Mouse (Mus musculus): ENCODE measurements around the gene 9330161L09Rik. TPM values are rescaled to one million over a fixed set of nuclear protein-coding genes. Genes with fewer than 3 reads are reported as not detected.
A peak's percentile ranks its signal among the peaks of the same experiment; 100 is the strongest.

Gene 9330161L09Rik
- total and polyA plus RNA-seq, 3 experiments, result 1.8 to 2.1 TPM; not detected in 1

DNA sequence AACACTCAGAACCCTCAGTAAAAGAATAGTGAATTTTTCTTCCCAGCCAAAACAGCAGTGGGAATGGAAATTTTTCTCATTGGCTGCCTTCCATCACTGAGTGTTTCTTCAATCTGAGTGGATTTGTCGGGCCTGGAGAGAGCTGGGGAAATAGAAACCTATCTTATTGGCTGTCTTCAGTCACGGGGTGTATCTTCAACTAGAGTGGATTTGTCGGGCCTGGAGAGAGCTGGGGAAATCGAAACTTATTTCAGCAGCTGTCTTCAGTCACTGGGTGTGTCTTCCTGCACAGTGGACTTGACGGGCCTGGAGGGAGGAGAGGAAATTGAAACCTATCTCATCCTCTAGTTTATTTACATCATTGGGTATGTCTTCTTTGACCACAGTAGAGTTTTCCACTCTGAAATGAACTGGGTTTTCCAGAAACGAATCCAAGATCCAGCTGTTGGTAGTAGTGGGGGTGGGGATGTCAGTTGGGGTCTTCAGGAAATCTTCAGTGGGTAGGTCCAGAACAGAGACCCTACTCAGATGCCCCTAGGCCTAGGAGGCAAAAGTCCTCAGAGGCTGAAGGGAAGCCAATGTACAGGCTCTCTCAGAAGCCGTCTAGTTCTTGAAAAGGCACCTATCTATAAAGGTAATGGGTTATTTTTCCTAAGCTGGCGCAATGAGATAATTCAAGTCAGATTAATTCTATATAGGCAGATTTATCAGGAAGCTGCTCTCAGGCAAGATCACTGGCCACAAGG is 26.5 kb upstream of the 9330161L09Rik start, which contains the start of gene Ifi27:
Ifi27 (plus strand) TSS at position 226 of the 746 bp plus-strand sequence.
- Histone ChIP-seq H3K36me3 (ENCODE audit: control insufficient read depth in 1 of 2, insufficient read depth in 2 of 2, low read length in 2 of 2) (peaks cover 0 to 5% of the 10 kb centered on the region in 2 experiments; a peak in 3 of 4 replicates), H3K27ac (ENCODE audit: control insufficient read depth, low read depth, low read length) (peak within 1 kb of the TSS; percentile 87), H3K4me3 (ENCODE audit: control insufficient read depth in 1 of 2, insufficient read depth in 1 of 2, low read depth in 2 of 2, low read length in 2 of 2) (peak within 1 kb of the TSS; percentile 69 to 79), H3K27me3 (ENCODE audit: control insufficient read depth in 1 of 2, insufficient read depth in 2 of 2, low read length in 2 of 2) (no peaks in the 10 kb centered on the region), H3K9me3 (replicated peaks; ENCODE audit: insufficient read depth, low read length) (no peaks in the 10 kb centered on the region), H3K4me1 (ENCODE audit: control insufficient read depth in 1 of 2, insufficient read depth in 2 of 2, low read length in 2 of 2) (peaks cover 3 to 14% of the 10 kb centered on the region in 2 experiments; a peak in 3 of 4 replicates), H3K9ac (ENCODE audit: control insufficient read depth, low read depth, low read length, poor library complexity, severe bottlenecking) (peak within 1 kb of the TSS; percentile 81), H3K79me2 (ENCODE audit: control insufficient read depth, insufficient read depth, low read length, poor library complexity) (no peaks in the 10 kb centered on the region)
- peak; percentile 55 to 95 for TF ChIP-seq USF2 (IDR thresholded peaks at IDR 0.05; ENCODE audit: borderline replicate concordance in 1 of 2, insufficient read depth in 1 of 2, low read depth in 1 of 2, low read length in 2 of 2)
- no peak for TF ChIP-seq UBTF (IDR thresholded peaks at IDR 0.05; ENCODE audit: borderline replicate concordance, insufficient read depth, low read depth, low read length)
- TF ChIP-seq SIN3A (IDR thresholded peaks at IDR 0.05; ENCODE audit: low read length), result peak; percentile 92
- TF ChIP-seq HCFC1 (IDR thresholded peaks at IDR 0.05; ENCODE audit: low read depth, low read length), result peak; percentile 84
- TF ChIP-seq TAL1 (IDR thresholded peaks at IDR 0.05; ENCODE audit: low read length), result no peak
- no peak for TF ChIP-seq CTCF (IDR thresholded peaks at IDR 0.05 in 2 of 3, conservative IDR thresholded peaks at IDR 0.05 in 1 of 3; ENCODE audit: control insufficient read depth in 1 of 3, insufficient read depth in 1 of 3, low read depth in 2 of 3, low read length in 3 of 3, poor library complexity in 1 of 3, severe bottlenecking in 1 of 3)
- no peak for TF ChIP-seq RAD21 (IDR thresholded peaks at IDR 0.05; ENCODE audit: low read depth, low read length)
- TF ChIP-seq ZMIZ1 (IDR thresholded peaks at IDR 0.05; ENCODE audit: low read depth, low read length), result no peak
- no peak for TF ChIP-seq MAFK (IDR thresholded peaks at IDR 0.05; ENCODE audit: borderline replicate concordance, low read depth, low read length)
- TF ChIP-seq NELFE (IDR thresholded peaks at IDR 0.05; ENCODE audit: low read depth, low read length), result peak; percentile 71
- TF ChIP-seq MYC (IDR thresholded peaks at IDR 0.05; ENCODE audit: low read depth, low read length), result no peak
- 0 out of 2 replicates have a peak, but pooled peaks have one; percentile 5 for TF ChIP-seq GATA1 (IDR thresholded peaks at IDR 0.05; ENCODE audit: low read depth, low read length)
- peak; percentile 85 for TF ChIP-seq MAX (IDR thresholded peaks at IDR 0.05; ENCODE audit: low read length)
- no peak for TF ChIP-seq MEF2A (IDR thresholded peaks at IDR 0.05; ENCODE audit: extremely low read depth, insufficient replicate concordance, low read depth, low read length, poor library complexity, severe bottlenecking)
- TF ChIP-seq TBP (IDR thresholded peaks at IDR 0.05; ENCODE audit: low read depth, low read length), result peak; percentile 80
- no peak for TF ChIP-seq EP300 (IDR thresholded peaks at IDR 0.05; ENCODE audit: low read depth in 1 of 2, low read length in 2 of 2)
- no peak for TF ChIP-seq GABPA (IDR thresholded peaks at IDR 0.05; ENCODE audit: low read depth, low read length)
- no peak for TF ChIP-seq MYB (IDR thresholded peaks at IDR 0.05; ENCODE audit: low read depth, low read length)
- peak; percentile 68 for TF ChIP-seq ELF1 (IDR thresholded peaks at IDR 0.05; ENCODE audit: low read depth, low read length)
- no peak for TF ChIP-seq RCOR1 (IDR thresholded peaks at IDR 0.05; ENCODE audit: low read depth, low read length)
- TF ChIP-seq CHD1 (IDR thresholded peaks at IDR 0.05; ENCODE audit: low read depth, low read length), result no peak
- peak; percentile 42; the same call in 1 of the 2 replicates for TF ChIP-seq TCF12 (IDR thresholded peaks at IDR 0.05; ENCODE audit: low read depth, low read length)
- TF ChIP-seq ETS1 (IDR thresholded peaks at IDR 0.05; ENCODE audit: low read depth, low read length), result peak; percentile 90
- no peak for TF ChIP-seq MAZ (IDR thresholded peaks at IDR 0.05; ENCODE audit: low read depth, low read length)
- TF ChIP-seq MXI1 (IDR thresholded peaks at IDR 0.05; ENCODE audit: low read depth, low read length), result peak; percentile 71
- TF ChIP-seq SMC3 (IDR thresholded peaks at IDR 0.05; ENCODE audit: low read depth, low read length), result no peak
- no peak for TF ChIP-seq JUND (IDR thresholded peaks at IDR 0.05; ENCODE audit: low read depth, low read length)
- peak; percentile 99 for TF ChIP-seq USF1 (IDR thresholded peaks at IDR 0.05; ENCODE audit: low read depth, low read length)
- TF ChIP-seq POLR2AphosphoS2 (IDR thresholded peaks at IDR 0.05; ENCODE audit: low read length), result peak; percentile 49; the same call in 1 of the 2 replicates
- no peak for TF ChIP-seq ZNF384 (IDR thresholded peaks at IDR 0.05; ENCODE audit: low read depth, low read length)
- TF ChIP-seq E2F4 (IDR thresholded peaks at IDR 0.05; ENCODE audit: borderline replicate concordance, low read depth, low read length), result no peak
- TF ChIP-seq POLR2A (IDR thresholded peaks at IDR 0.05; ENCODE audit: control insufficient read depth in 1 of 2, insufficient read depth in 1 of 2, low read depth in 1 of 2, low read length in 2 of 2, poor library complexity in 1 of 2), result peak in 1 of 2 experiments; percentile 66; a peak in 2 of 4 replicates
- TF ChIP-seq POLR2AphosphoS5 (IDR thresholded peaks at IDR 0.05; ENCODE audit: borderline replicate concordance, low read depth, low read length), result no peak; the same call in 1 of the 2 replicates
- no peak for TF ChIP-seq ZC3H11A (IDR thresholded peaks at IDR 0.05; ENCODE audit: low read depth, low read length)
- TF ChIP-seq ZKSCAN1 (IDR thresholded peaks at IDR 0.05; ENCODE audit: low read depth, low read length), result no peak
- DNase-seq (ENCODE audit: low read depth, low spot score), result peak; percentile 92
